Mouse (Mus musculus) midbrain, embryonic 14.5 days (tissue): ENCODE data around the gene Misp. TPM values are rescaled to one million over a fixed set of nuclear protein-coding genes. Genes with fewer than 3 reads are reported as not detected.

Experiments used
- ATAC-seq: fragments of 200-750 bp; cut with Nextera tagmentation; 2 replicates; pipeline ENCODE4 v1.8.0; 2017; ENCODE audit warnings: moderate number of reproducible peaks, moderate library complexity; ENCODE audit not compliant: low FRiP score, low TSS enrichment
- DNase-seq: peaks from one replicate; pipeline ENCODE4 v3.0.0-alpha.2; 2015
- H3K27ac ChIP-seq: fragments of 300-500 bp; sonication (generic); replicated peaks from 2 replicates; pipeline ENCODE4 v1.5.1; 2014; ENCODE audit warnings: mild to moderate bottlenecking, low read depth, low read length, moderate library complexity
- H3K27me3 ChIP-seq: fragments of 300-500 bp; sonication (generic); 2 replicates; pipeline ENCODE4 v1.6.1; 2014; ENCODE audit warnings: low read length, control low read depth, mixed read lengths; ENCODE audit not compliant: control insufficient read depth, insufficient read depth
- H3K36me3 ChIP-seq: fragments of 300-500 bp; sonication (generic); 2 replicates; pipeline ENCODE4 v1.6.1; 2014; ENCODE audit warnings: low read length, control low read depth; ENCODE audit not compliant: control insufficient read depth, insufficient read depth
- H3K4me1 ChIP-seq: fragments of 300-500 bp; sonication (generic); 2 replicates; pipeline ENCODE4 v1.6.1; 2014; ENCODE audit warnings: mild to moderate bottlenecking, antibody characterized with exemption, low read length, control low read depth; ENCODE audit not compliant: control insufficient read depth, insufficient read depth
- H3K4me2 ChIP-seq: fragments of 300-500 bp; sonication (generic); 2 replicates; pipeline ENCODE4 v1.6.1; 2014; ENCODE audit warnings: mild to moderate bottlenecking, low read length, moderate library complexity
- H3K4me3 ChIP-seq: fragments of 300-500 bp; sonication (generic); replicated peaks from 2 replicates; pipeline ENCODE4 v1.5.1; 2014; ENCODE audit warnings: low read depth, low read length
- H3K9ac ChIP-seq: fragments of 300-500 bp; sonication (generic); replicated peaks from 2 replicates; pipeline ENCODE4 v1.6.1; 2014; ENCODE audit warnings: mild to moderate bottlenecking, low read length, moderate library complexity
- H3K9me3 ChIP-seq: fragments of 300-500 bp; sonication (generic); 2 replicates; pipeline ENCODE4 v1.6.1; 2016; ENCODE audit warnings: low read length, control low read depth, mixed read lengths; ENCODE audit not compliant: control insufficient read depth
- WGBS: fragments of 180-500 bp; shearing (Covaris S2); extraction: QIAGEN DNeasy Blood & Tissue Kit; methylation state at CpG from one replicate; pipeline ENCODE4 v1.1.7; 2014; 5-methylcytosine and 5-hydroxymethylcytosine counted together
- microRNA-seq: library from miRNA; unstranded; fragments of <30 nt; microRNA quantifications from one replicate; pipeline ENCODE4, GENCODE M21; 2016
- polyA plus RNA-seq: library from polyadenylated mRNA; unstranded; fragments of >200 nt; fragmentation: Nextera tagmentation; extraction: Ambion mirVana; gene quantifications from 2 replicates; pipeline ENCODE4 v1.2.1, GENCODE M21; 2014

The Misp gene
- polyA plus RNA-seq, 1 experiment from 2014 or later, result 0.45 TPM

DNA sequence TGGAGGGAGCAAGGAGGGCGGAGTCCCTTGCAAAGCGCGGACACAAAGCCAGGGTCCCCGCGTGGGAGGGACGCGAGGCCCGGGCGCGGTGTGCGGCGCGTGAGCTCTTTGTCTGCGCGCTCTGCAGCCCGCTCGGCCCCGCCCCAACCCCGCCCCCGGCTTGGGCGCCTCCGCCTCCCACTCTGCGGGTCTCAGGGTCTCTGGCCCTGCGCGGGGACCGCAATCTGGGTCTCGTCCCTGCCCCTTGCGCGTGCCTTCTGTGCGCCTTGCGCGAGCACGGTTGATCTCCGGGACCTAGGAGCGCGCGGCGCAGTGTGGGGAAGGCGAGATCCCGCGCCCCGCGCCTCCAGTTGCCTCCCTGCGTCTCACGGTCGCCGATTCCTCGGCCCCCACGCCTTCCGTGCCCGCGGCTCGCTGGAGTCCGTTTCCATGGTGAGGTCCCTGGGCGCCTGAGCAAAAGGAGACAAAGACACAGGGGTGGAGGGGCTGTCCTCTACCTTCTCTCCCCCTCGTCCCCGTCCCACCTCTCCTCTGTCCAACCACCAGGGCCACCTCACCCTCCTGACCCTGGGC, 53.6 kb downstream of the Misp start, which contains the start of the genes Prtn3 and Plppr3:
Prtn3 (plus strand) TSS at position 187 of the 573 bp plus-strand sequence.
Plppr3 (minus strand) TSS at position 345 of the 573 bp plus-strand sequence.
- WGBS, result under 1% methylated on average over 57 of the region's 57 CpGs
- ATAC-seq, result peak; percentile 88

GRCm38 (mm10) chr10:79877174-79877573, 56.4 kb downstream of the Misp start:
- DNase-seq, result no peak
- no peak overlapping the region for H3K4me3 ChIP-seq
- no peak overlapping the region for H3K27ac ChIP-seq
- no peak overlapping the region for H3K9ac ChIP-seq
- no peak for ATAC-seq
- no peaks in the 10 kb centered on the region for H3K36me3 ChIP-seq
- H3K27me3 ChIP-seq, result no peaks in the 10 kb centered on the region
- H3K4me1 ChIP-seq, result peaks cover 15% of the 10 kb centered on the region
- WGBS, result 55% methylated on average over 1 of the region's 1 CpGs
- H3K9me3 ChIP-seq, result no peaks in the 10 kb centered on the region
- no peak overlapping the region for H3K4me2 ChIP-seq

More for the DNA sequence above, 53.6 kb downstream of the Misp start, which contains the start of the genes Prtn3 and Plppr3:
- Histone ChIP-seq H3K9me3 (no peaks in the 10 kb centered on the region), H3K4me3 (peak within 1 kb of the TSS; percentile 89), H3K9ac (peak within 1 kb of the TSS; percentile 94), H3K36me3 (peaks cover 22% of the 10 kb centered on the region), H3K27me3 (no peaks in the 10 kb centered on the region), H3K27ac (peak within 1 kb of the TSS; percentile 97), H3K4me1 (peaks cover 24% of the 10 kb centered on the region), H3K4me2 (peak within 1 kb of the TSS; percentile 97)
- peak; percentile 95 for DNase-seq

DNA sequence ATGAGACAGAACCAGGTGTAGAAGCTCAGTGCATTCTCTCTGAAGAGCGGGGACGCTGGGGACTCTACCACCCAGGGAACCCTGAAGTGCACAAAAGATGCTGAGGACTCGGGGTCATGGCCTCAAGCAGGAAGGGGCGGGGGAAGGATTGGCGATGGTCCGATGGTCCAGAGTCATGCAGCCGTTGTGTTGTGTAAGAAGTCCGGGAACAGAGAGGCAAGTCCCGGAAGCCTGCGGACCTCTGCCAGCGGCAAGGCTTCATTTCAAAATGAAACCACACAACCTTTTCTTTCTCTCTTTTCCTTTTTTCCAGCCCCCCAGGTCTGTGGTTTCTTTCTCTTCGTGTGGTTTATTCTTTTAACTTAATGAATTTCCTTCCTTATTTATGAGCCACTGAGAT, 57.0 kb downstream of the Misp start:
- Histone ChIP-seq H3K4me1 (peaks cover 11% of the 10 kb centered on the region), H3K36me3 (no peaks in the 10 kb centered on the region), H3K9me3 (no peaks in the 10 kb centered on the region), H3K4me2 (no peak overlapping the region), H3K27ac (no peak overlapping the region), H3K9ac (no peak overlapping the region), H3K27me3 (no peaks in the 10 kb centered on the region), H3K4me3 (no peak overlapping the region)
- ATAC-seq, result no peak
- no peak for DNase-seq
- WGBS, result 26% methylated on average over 12 of the region's 12 CpGs

DNA sequence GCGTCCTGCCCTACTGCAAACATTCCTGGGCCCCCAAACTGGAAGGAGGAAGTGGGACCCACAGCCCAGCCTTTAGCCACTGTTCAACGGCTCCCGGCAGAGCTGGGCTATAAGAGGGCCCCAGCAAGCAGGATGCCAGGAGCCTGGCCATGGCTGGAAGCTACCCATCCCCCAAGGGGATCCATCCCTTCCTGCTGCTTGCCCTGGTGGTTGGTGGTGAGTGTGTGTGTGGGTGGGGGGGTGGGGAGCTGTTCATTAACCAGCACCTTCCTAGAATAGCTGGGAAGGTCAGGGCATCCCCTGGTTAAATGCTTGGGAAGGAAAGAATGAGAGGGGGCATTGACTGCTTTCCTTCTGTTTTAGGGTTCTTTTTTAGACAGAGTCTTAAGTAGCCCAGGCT, 58.7 kb downstream of the Misp start:
- Histone ChIP-seq H3K4me2 (no peak overlapping the region), H3K27me3 (no peaks in the 10 kb centered on the region; the same call in 1 of the 2 replicates), H3K4me1 (peaks cover 7% of the 10 kb centered on the region), H3K9ac (no peak overlapping the region), H3K4me3 (no peak overlapping the region), H3K27ac (no peak overlapping the region), H3K36me3 (no peaks in the 10 kb centered on the region), H3K9me3 (no peaks in the 10 kb centered on the region)
- 60% methylated on average over 3 of the region's 3 CpGs for WGBS
- DNase-seq (no peak), ATAC-seq (no peak)

Small RNA genes lying within 50 kb of the gene (microRNA-seq; reads per million reads assigned to microRNA genes)
- not detected for gene Mir6910

Other genes starting within 250 kb of the Misp start
- not detected in 2 replicates for gene Theg, start 233.7 kb upstream of the Misp start, polyA plus RNA-seq
- gene C2cd4c, start 207.0 kb upstream of the Misp start, polyA plus RNA-seq, result 0.84 and 1.4 TPM in 2 replicates
- 17.2 and 21.6 TPM in 2 replicates for gene Shc2, start 183.1 kb upstream of the Misp start, polyA plus RNA-seq
- gene Odf3l2, start 175.3 kb upstream of the Misp start, polyA plus RNA-seq, result 0.17 and 0.40 TPM in 2 replicates
- gene Madcam1, start 156.4 kb upstream of the Misp start, polyA plus RNA-seq, result 0.31 and 1.00 TPM in 2 replicates
- gene Tpgs1, start 151.6 kb upstream of the Misp start, polyA plus RNA-seq, result 94.4 and 110 TPM in 2 replicates
- 80.4 and 94.9 TPM in 2 replicates for gene Cdc34, start 138.8 kb upstream of the Misp start, polyA plus RNA-seq
- gene Gzmm, start 132.0 kb upstream of the Misp start, polyA plus RNA-seq, result 1.1 and 1.5 TPM in 2 replicates
- 680 and 689 TPM in 2 replicates for gene Bsg, start 116.5 kb upstream of the Misp start, polyA plus RNA-seq
- 0.89 and 1.9 TPM in 2 replicates for gene Hcn2, start 104.4 kb upstream of the Misp start, polyA plus RNA-seq
- gene Polrmt, start 74.4 kb upstream of the Misp start, polyA plus RNA-seq, result 35.9 and 39.8 TPM in 2 replicates
- 0.87 and 1.0 TPM in 2 replicates for gene Fgf22, start 65.9 kb upstream of the Misp start, polyA plus RNA-seq
- 92.8 and 94.6 TPM in 2 replicates for gene Rnf126, start 54.0 kb upstream of the Misp start, polyA plus RNA-seq
- gene Fstl3, start 43.7 kb upstream of the Misp start, polyA plus RNA-seq, result 0.80 and 1.5 TPM in 2 replicates
- 0.30 TPM in 1 of 2 replicates, not detected in the other for gene Prss57, start 30.0 kb upstream of the Misp start, polyA plus RNA-seq
- 270 and 307 TPM in 2 replicates for gene Palm, start 27.4 kb upstream of the Misp start, polyA plus RNA-seq
- 47.5 and 74.0 TPM in 2 replicates for gene Ptbp1, start 33.4 kb downstream of the Misp start, polyA plus RNA-seq
- gene Prtn3, start 53.5 kb downstream of the Misp start, polyA plus RNA-seq, result 14.9 and 16.7 TPM in 2 replicates
- gene Plppr3, start 53.6 kb downstream of the Misp start, polyA plus RNA-seq, result 342 and 375 TPM in 2 replicates
- not detected in 2 replicates for gene Elane, start 65.3 kb downstream of the Misp start, polyA plus RNA-seq
- gene Cfd, start 69.9 kb downstream of the Misp start, polyA plus RNA-seq, result not detected in 2 replicates
- gene Med16, start 87.9 kb downstream of the Misp start, polyA plus RNA-seq, result 57.2 and 58.8 TPM in 2 replicates
- 3.5 and 8.6 TPM in 2 replicates for gene Gm26602, start 89.9 kb downstream of the Misp start, polyA plus RNA-seq
- gene Kiss1r, start 96.0 kb downstream of the Misp start, polyA plus RNA-seq, result 2.4 and 2.9 TPM in 2 replicates
- 220 and 229 TPM in 2 replicates for gene R3hdm4, start 100.2 kb downstream of the Misp start, polyA plus RNA-seq
- gene Arid3a, start 106.1 kb downstream of the Misp start, polyA plus RNA-seq, result 2.4 and 4.0 TPM in 2 replicates
- 89.6 and 117 TPM in 2 replicates for gene Wdr18, start 139.2 kb downstream of the Misp start, polyA plus RNA-seq
- gene Grin3b, start 149.7 kb downstream of the Misp start, polyA plus RNA-seq, result 0.39 and 0.53 TPM in 2 replicates
- gene Tmem259, start 163.3 kb downstream of the Misp start, polyA plus RNA-seq, result 20.7 and 28.4 TPM in 2 replicates
- gene Cnn2, start 167.6 kb downstream of the Misp start, polyA plus RNA-seq, result 10.9 and 35.0 TPM in 2 replicates
- 3.7 and 4.1 TPM in 2 replicates for gene Abca7, start 175.5 kb downstream of the Misp start, polyA plus RNA-seq
- 0.39 and 1.4 TPM in 2 replicates for gene Arhgap45, start 195.7 kb downstream of the Misp start, polyA plus RNA-seq
- 157 and 167 TPM in 2 replicates for gene Polr2e, start 218.8 kb downstream of the Misp start, polyA plus RNA-seq
- gene Gpx4, start 226.2 kb downstream of the Misp start, polyA plus RNA-seq, result 508 and 543 TPM in 2 replicates